Mouse (Mus musculus): Measurements from ENCODE around the gene Sp110. TPM values are rescaled to one million over a fixed set of nuclear protein-coding genes. Genes with fewer than 3 reads are reported as not detected.
"Not testable (repeated sequence)": the region's sequence is repeated elsewhere in the genome, so short reads cannot be mapped to it uniquely, and the experiment has no call there.

The Sp110 gene
- polyA plus RNA-seq, 1 experiment from 2014 or later = 3.1 TPM

GRCm38 (mm10) chr1:85543818-85544217 lies 54.8 kb downstream of the Sp110 start:
- ATAC-seq (ENCODE audit: insufficient number of reproducible peaks, low FRiP score, low TSS enrichment, low read depth) = not testable (repeated sequence)

GRCm38 (mm10) chr1:85528451-85529110 lies 70.0 kb downstream of the Sp110 start:
- WGBS = 74% methylated on average over 14 of the region's 15 CpGs
- H3K9me3 ChIP-seq (replicated peaks); H3K27ac ChIP-seq (replicated peaks); H3K4me2 ChIP-seq (replicated peaks); ATAC-seq (ENCODE audit: insufficient number of reproducible peaks, low FRiP score, low TSS enrichment, low read depth); H3K4me1 ChIP-seq; H3K27me3 ChIP-seq; H3K9ac ChIP-seq; H3K4me3 ChIP-seq (replicated peaks); H3K36me3 ChIP-seq: not testable (repeated sequence)

More at GRCm38 (mm10) chr1:85543818-85544217, 54.8 kb downstream of the Sp110 start:
- H3K4me1 ChIP-seq; H3K4me2 ChIP-seq (replicated peaks); H3K27me3 ChIP-seq; H3K9ac ChIP-seq; H3K4me3 ChIP-seq (replicated peaks); H3K9me3 ChIP-seq (replicated peaks); H3K36me3 ChIP-seq; H3K27ac ChIP-seq (replicated peaks): not testable (repeated sequence)
- 73% methylated on average over 4 of the region's 4 CpGs for WGBS

Other genes starting within 250 kb of the Sp110 start
- gene G530012D18Rik, start 23.1 kb downstream of the Sp110 start, polyA plus RNA-seq (2015; fragmentation: Nextera tagmentation; extraction: Ambion mirVana) = not detected in 2 replicates
- 1.4 TPM in 2 replicates for gene Sp140, start 1.6 kb upstream of the Sp110 start, polyA plus RNA-seq (2015; fragmentation: Nextera tagmentation; extraction: Ambion mirVana)
- 2.7 and 3.3 TPM in 2 replicates for gene Sp100, start 51.2 kb upstream of the Sp110 start, polyA plus RNA-seq (2015; fragmentation: Nextera tagmentation; extraction: Ambion mirVana)
- gene A630001G21Rik, start 179.8 kb upstream of the Sp110 start, polyA plus RNA-seq (2015; fragmentation: Nextera tagmentation; extraction: Ambion mirVana) = 1.6 and 1.7 TPM in 2 replicates
- gene Cab39, start 194.6 kb upstream of the Sp110 start, polyA plus RNA-seq (2015; fragmentation: Nextera tagmentation; extraction: Ambion mirVana) = 30.3 and 31.3 TPM in 2 replicates